Mouse (Mus musculus): Measurements from ENCODE around the gene Frmd4a.

DNA sequence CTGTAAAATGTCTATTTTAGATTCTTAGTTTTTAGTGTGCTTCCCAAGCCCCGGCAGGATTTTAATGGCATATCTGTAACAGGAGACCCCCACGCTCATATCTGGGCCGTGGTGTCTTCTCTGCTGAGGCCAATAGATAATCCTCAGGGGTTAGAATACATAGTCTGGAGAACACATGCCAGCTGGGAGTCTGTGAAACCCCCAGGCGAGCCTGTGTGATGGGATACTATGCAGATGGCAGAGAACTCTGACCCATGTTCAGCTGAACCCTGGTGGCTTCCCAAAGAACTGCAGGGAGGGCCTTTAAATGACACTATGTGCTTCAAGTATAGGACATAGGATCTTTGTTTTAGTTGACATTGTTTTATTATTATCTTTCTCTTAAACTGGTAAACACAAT is 235.8 kb downstream of the Frmd4a start:
- TF ChIP-seq CTCF (IDR thresholded peaks at IDR 0.05; ENCODE audit: low read depth, low read length) (no peak), TAL1 (conservative IDR thresholded peaks at IDR 0.05; ENCODE audit: low read depth, low read length) (no peak), POLR2AphosphoS5 (IDR thresholded peaks at IDR 0.05; ENCODE audit: insufficient replicate concordance, low read depth, low read length) (no peak)

All from G1E (cell line).